Mouse (Mus musculus) stomach, adult 2 months (tissue): ENCODE data around the gene Agxt2. TPM values are rescaled to one million over a fixed set of nuclear protein-coding genes. Genes with fewer than 3 reads are reported as not detected.

ENCODE experiments used
- polyA plus RNA-seq: library from polyadenylated mRNA; depleted of rRNA; stranded (reverse); fragments of >200 nt; gene quantifications from 2 replicates; pipeline ENCODE4 v1.2.3, GENCODE M21; 2012; rRNA removed

Agxt2 gene
- not detected in 2 replicates for polyA plus RNA-seq

GRCm38 (mm10) chr15:10358039-10358948 lies at the start of gene Agxt2:
Gene Agxt2 (plus strand): TSS chr15:10358532.

GRCm38 (mm10) chr15:10325080-10325479 lies 33.3 kb upstream of the Agxt2 start, which contains the start of gene Gm21973:
Gene Gm21973 (plus strand): TSS chr15:10325380.

Other genes starting within 250 kb of the Agxt2 start
- gene Prlr, start 181.3 kb upstream of the Agxt2 start, polyA plus RNA-seq: 0.09 and 0.16 TPM in 2 replicates
- not detected in 2 replicates for gene Gm21973, start 33.2 kb upstream of the Agxt2 start, polyA plus RNA-seq
- gene Dnajc21, start 112.0 kb downstream of the Agxt2 start, polyA plus RNA-seq: 0.26 and 0.29 TPM in 2 replicates
- 0.12 and 0.14 TPM in 2 replicates for gene Brix1, start 127.4 kb downstream of the Agxt2 start, polyA plus RNA-seq
- gene Rad1, start 127.5 kb downstream of the Agxt2 start, polyA plus RNA-seq: 1.3 and 1.6 TPM in 2 replicates
- not detected in 2 replicates for gene Ttc23l, start 200.1 kb downstream of the Agxt2 start, polyA plus RNA-seq